Mouse (Mus musculus): ENCODE data around the gene Gm1123.
A peak's percentile ranks its signal among the peaks of the same experiment; 100 is the strongest.

Gene Gm1123

GRCm38 (mm10) chr9:98999881-99000339 is 35.6 kb downstream of the Gm1123 start:
- DNase-seq = peak; percentile 89

GRCm38 (mm10) chr9:98994103-98994502 is 41.4 kb downstream of the Gm1123 start:
- no peak for DNase-seq

GRCm38 (mm10) chr9:98987131-98987530 is 48.4 kb downstream of the Gm1123 start:
- no peak for DNase-seq

- no peak for DNase-seq
Observed at GRCm38 (mm10) chr9:98986476-98987096, 48.9 kb downstream of the Gm1123 start.

GRCm38 (mm10) chr9:98985800-98986475 is 49.6 kb downstream of the Gm1123 start, which contains the start of gene Faim:
Gene Faim (plus strand): TSS chr9:98986373.
- peak; percentile 99 for DNase-seq

GRCm38 (mm10) chr9:98979431-98980416 is 55.8 kb downstream of the Gm1123 start:
- peak; percentile 86 for DNase-seq

GRCm38 (mm10) chr9:98976520-98976919 is 59.0 kb downstream of the Gm1123 start:
- DNase-seq = no peak

GRCm38 (mm10) chr9:98976081-98976480 is 59.4 kb downstream of the Gm1123 start:
- DNase-seq = no peak

- no peak for DNase-seq
Observed at GRCm38 (mm10) chr9:98974898-98975297, 60.6 kb downstream of the Gm1123 start.

- DNase-seq = no peak
Observed at GRCm38 (mm10) chr9:98973561-98973960, 62.0 kb downstream of the Gm1123 start.

GRCm38 (mm10) chr9:98973101-98973521 is 62.4 kb downstream of the Gm1123 start:
- no peak for DNase-seq

- DNase-seq = no peak
Observed at GRCm38 (mm10) chr9:98965084-98965483, 70.4 kb downstream of the Gm1123 start.

GRCm38 (mm10) chr9:98963661-98964060 is 71.9 kb downstream of the Gm1123 start:
- no peak for DNase-seq

GRCm38 (mm10) chr9:98962478-98963142 is 72.9 kb downstream of the Gm1123 start:
- no peak for DNase-seq

GRCm38 (mm10) chr9:98961591-98962477 is 73.7 kb downstream of the Gm1123 start:
- no peak for DNase-seq

GRCm38 (mm10) chr9:98960348-98960747 is 75.2 kb downstream of the Gm1123 start:
- no peak for DNase-seq

- DNase-seq = no peak
Observed at GRCm38 (mm10) chr9:98959851-98960250, 75.7 kb downstream of the Gm1123 start.

GRCm38 (mm10) chr9:98958628-98959027 is 76.9 kb downstream of the Gm1123 start:
- no peak for DNase-seq

- no peak for DNase-seq
Observed at GRCm38 (mm10) chr9:98957751-98958351, 77.7 kb downstream of the Gm1123 start.
